Mouse (Mus musculus): ENCODE results near the gene Nipal1. TPM values are rescaled to one million over a fixed set of nuclear protein-coding genes. Genes with fewer than 3 reads are reported as not detected.

Gene Nipal1
- total and polyA plus RNA-seq, 3 experiments, result not detected

GRCm38 (mm10) chr5:72698818-72699499 is 51.4 kb downstream of the Nipal1 start:
- dilution Hi-C loops (cut with MboI; ENCODE audit: extremely low pct_ligation_motif_present, extremely low pct_unique_long_range_greater_than_20kb, low sequenced_read_pairs), result no loop called here
- no peaks in the 10 kb centered on the region for H3K9me3 ChIP-seq (replicated peaks; ENCODE audit: low read length)
- no peak for TF ChIP-seq SMC3 (IDR thresholded peaks at IDR 0.05; ENCODE audit: low read depth, low read length)
- TF ChIP-seq E2F4 (IDR thresholded peaks at IDR 0.05; ENCODE audit: insufficient replicate concordance, low read depth, low read length), result no peak
- no peak for TF ChIP-seq ZNF384 (IDR thresholded peaks at IDR 0.05; ENCODE audit: low read depth, low read length)
- TF ChIP-seq BHLHE40 (IDR thresholded peaks at IDR 0.05; ENCODE audit: low read depth, low read length), result no peak
- TF ChIP-seq JUND (conservative IDR thresholded peaks at IDR 0.05; ENCODE audit: low read depth, low read length), result no peak
- no peak for TF ChIP-seq UBTF (IDR thresholded peaks at IDR 0.05; ENCODE audit: low read depth, low read length)
- TF ChIP-seq NELFE (IDR thresholded peaks at IDR 0.05; ENCODE audit: low read depth, low read length), result no peak
- TF ChIP-seq USF1 (IDR thresholded peaks at IDR 0.05; ENCODE audit: low read depth, low read length), result no peak
- TF ChIP-seq CTCF (conservative IDR thresholded peaks at IDR 0.05 in 1 of 2, IDR thresholded peaks at IDR 0.05 in 1 of 2; ENCODE audit: low read depth in 2 of 2, low read length in 2 of 2), result no peak
- no peak for TF ChIP-seq RCOR1 (conservative IDR thresholded peaks at IDR 0.05; ENCODE audit: low read depth, low read length)
- no peak for TF ChIP-seq MYC (IDR thresholded peaks at IDR 0.05; ENCODE audit: low read depth, low read length)
- no peak for TF ChIP-seq POLR2A (IDR thresholded peaks at IDR 0.05; ENCODE audit: low read depth, low read length)
- TF ChIP-seq JUN (IDR thresholded peaks at IDR 0.05; ENCODE audit: insufficient read depth, low read depth, low read length), result no peak
- TF ChIP-seq MAX (IDR thresholded peaks at IDR 0.05; ENCODE audit: low read length), result no peak
- TF ChIP-seq ZKSCAN1 (IDR thresholded peaks at IDR 0.05; ENCODE audit: borderline replicate concordance, low read depth, low read length), result no peak
- no peak for TF ChIP-seq POLR2AphosphoS2 (IDR thresholded peaks at IDR 0.05; ENCODE audit: low read depth, low read length)
- TF ChIP-seq KAT2A (IDR thresholded peaks at IDR 0.05; ENCODE audit: insufficient replicate concordance, low read length), result no peak
- TF ChIP-seq USF2 (conservative IDR thresholded peaks at IDR 0.05; ENCODE audit: low read depth, low read length), result no peak
- H3K4me1 ChIP-seq (ENCODE audit: control insufficient read depth in 1 of 2, insufficient read depth in 2 of 2), result peaks cover 3 to 13% of the 10 kb centered on the region in 2 experiments; a peak in 3 of 4 replicates
- DNase-seq (ENCODE audit: extremely low read depth), result no peak
- no peak overlapping the region for H3K4me3 ChIP-seq (replicated peaks in 1 of 3; ENCODE audit: low read depth in 2 of 3, low read length in 2 of 3, poor library complexity in 1 of 3)
- H3K27me3 ChIP-seq (replicated peaks), result no peaks in the 10 kb centered on the region
- no peaks in the 10 kb centered on the region for H3K36me3 ChIP-seq (replicated peaks in 1 of 2; ENCODE audit: control insufficient read depth in 1 of 2, insufficient read depth in 1 of 2, low read length in 1 of 2)
- H3K79me2 ChIP-seq (replicated peaks; ENCODE audit: control insufficient read depth, extremely low read depth, insufficient read depth, poor library complexity, severe bottlenecking), result no peaks in the 10 kb centered on the region
- in situ Hi-C loops (cut with MboI; ENCODE audit: low pct_ligation_motif_present, low pct_unique_long_range_greater_than_20kb, low sequenced_read_pairs), result no loop called here
- no peak overlapping the region for H3K27ac ChIP-seq (ENCODE audit: insufficient read depth, low read depth)
- H3K4me2 ChIP-seq (ENCODE audit: insufficient read depth, low read depth, poor library complexity, severe bottlenecking), result no peak overlapping the region
- H3K9ac ChIP-seq (ENCODE audit: insufficient read depth, low read depth), result no peak overlapping the region

- H3K36me3 ChIP-seq (replicated peaks in 1 of 2; ENCODE audit: control insufficient read depth in 1 of 2, insufficient read depth in 1 of 2, low read length in 1 of 2), result no peaks in the 10 kb centered on the region
- no peak for DNase-seq (ENCODE audit: extremely low read depth)
- no peaks in the 10 kb centered on the region for H3K27me3 ChIP-seq (replicated peaks)
- H3K27ac ChIP-seq (ENCODE audit: insufficient read depth, low read depth), result no peak overlapping the region
- no peaks in the 10 kb centered on the region for H3K9me3 ChIP-seq (replicated peaks; ENCODE audit: low read length)
- in situ Hi-C loops (cut with MboI; ENCODE audit: low pct_ligation_motif_present, low pct_unique_long_range_greater_than_20kb, low sequenced_read_pairs) (no loop called here), dilution Hi-C loops (cut with MboI; ENCODE audit: extremely low pct_ligation_motif_present, extremely low pct_unique_long_range_greater_than_20kb, low sequenced_read_pairs) (no loop called here)
- no peaks in the 10 kb centered on the region for H3K79me2 ChIP-seq (replicated peaks; ENCODE audit: control insufficient read depth, extremely low read depth, insufficient read depth, poor library complexity, severe bottlenecking)
- H3K4me2 ChIP-seq (ENCODE audit: insufficient read depth, low read depth, poor library complexity, severe bottlenecking), result no peak overlapping the region
- no peak for TF ChIP-seq UBTF (IDR thresholded peaks at IDR 0.05; ENCODE audit: low read depth, low read length)
- no peak for TF ChIP-seq SMC3 (IDR thresholded peaks at IDR 0.05; ENCODE audit: low read depth, low read length)
- no peak for TF ChIP-seq USF2 (conservative IDR thresholded peaks at IDR 0.05; ENCODE audit: low read depth, low read length)
- TF ChIP-seq HCFC1 (IDR thresholded peaks at IDR 0.05; ENCODE audit: low read depth, low read length), result no peak
- no peak for TF ChIP-seq ETS1 (conservative IDR thresholded peaks at IDR 0.05; ENCODE audit: low read depth, low read length)
- no peak for TF ChIP-seq CHD1 (IDR thresholded peaks at IDR 0.05; ENCODE audit: low read depth, low read length)
- TF ChIP-seq MAFK (IDR thresholded peaks at IDR 0.05; ENCODE audit: insufficient replicate concordance, low read length), result no peak
- no peak for TF ChIP-seq GABPA (IDR thresholded peaks at IDR 0.05; ENCODE audit: insufficient replicate concordance, low read depth, low read length)
- TF ChIP-seq MXI1 (IDR thresholded peaks at IDR 0.05; ENCODE audit: low read depth, low read length), result no peak
- no peak for TF ChIP-seq ZNF384 (IDR thresholded peaks at IDR 0.05; ENCODE audit: low read depth, low read length)
- TF ChIP-seq KAT2A (IDR thresholded peaks at IDR 0.05; ENCODE audit: insufficient replicate concordance, low read length), result no peak
- TF ChIP-seq ZMIZ1 (IDR thresholded peaks at IDR 0.05; ENCODE audit: low read depth, low read length), result no peak
- TF ChIP-seq ELF1 (IDR thresholded peaks at IDR 0.05; ENCODE audit: low read depth, low read length), result no peak
- TF ChIP-seq ZKSCAN1 (IDR thresholded peaks at IDR 0.05; ENCODE audit: borderline replicate concordance, low read depth, low read length), result no peak
- no peak for TF ChIP-seq NELFE (IDR thresholded peaks at IDR 0.05; ENCODE audit: low read depth, low read length)
- TF ChIP-seq BHLHE40 (IDR thresholded peaks at IDR 0.05; ENCODE audit: low read depth, low read length), result no peak
- H3K4me1 ChIP-seq (ENCODE audit: control insufficient read depth in 1 of 2, insufficient read depth in 2 of 2), result peaks cover 3 to 13% of the 10 kb centered on the region in 2 experiments; a peak in 3 of 4 replicates
- H3K4me3 ChIP-seq (replicated peaks in 1 of 3; ENCODE audit: low read depth in 2 of 3, low read length in 2 of 3, poor library complexity in 1 of 3), result no peak overlapping the region
- H3K9ac ChIP-seq (ENCODE audit: insufficient read depth, low read depth), result no peak overlapping the region
Measured at GRCm38 (mm10) chr5:72699500-72699818, 51.9 kb downstream of the Nipal1 start.

All from CH12.LX (cell line).